Mouse (Mus musculus): ENCODE data around the gene Chmp4b. TPM values are rescaled to one million over a fixed set of nuclear protein-coding genes. Genes with fewer than 3 reads are reported as not detected.

Chmp4b gene
- polyA plus RNA-seq, 1 experiment from 2014 or later: 461 TPM

GRCm38 (mm10) chr2:154632203-154632780, 19.2 kb upstream of the Chmp4b start:
- Histone ChIP-seq H3K4me3 (ENCODE audit: inconsistent target) (no peak overlapping the region), H3K27ac (no peak overlapping the region), H3K36me3 (ENCODE audit: inconsistent target) (no peaks in the 10 kb centered on the region), H3K79me2 (ENCODE audit: inconsistent target) (no peaks in the 10 kb centered on the region)
- whole genome bisulfite sequencing (ENCODE audit: missing documents): 95% methylated on average over 15 of the region's 16 CpGs

- Histone ChIP-seq H3K4me3 (ENCODE audit: inconsistent target) (no peak overlapping the region), H3K36me3 (ENCODE audit: inconsistent target) (peaks cover 6% of the 10 kb centered on the region), H3K27ac (no peak overlapping the region), H3K79me2 (ENCODE audit: inconsistent target) (no peaks in the 10 kb centered on the region)
- 100% methylated on average over 5 of the region's 5 CpGs for WGBS (ENCODE audit: missing documents)
Observed at GRCm38 (mm10) chr2:154633039-154633742, 18.3 kb upstream of the Chmp4b start.

- Histone ChIP-seq H3K27ac (no peak overlapping the region), H3K79me2 (ENCODE audit: inconsistent target) (no peaks in the 10 kb centered on the region), H3K36me3 (ENCODE audit: inconsistent target) (peaks cover 10% of the 10 kb centered on the region), H3K4me3 (ENCODE audit: inconsistent target) (no peak overlapping the region)
- 96% methylated on average over 9 of the region's 9 CpGs for WGBS (ENCODE audit: missing documents)
Observed at GRCm38 (mm10) chr2:154633876-154634644, 17.4 kb upstream of the Chmp4b start.

- no peak overlapping the region for H3K4me3 ChIP-seq (ENCODE audit: inconsistent target)
- 100% methylated on average over 2 of the region's 2 CpGs for WGBS (ENCODE audit: missing documents)
- no peak overlapping the region for H3K27ac ChIP-seq
- no peaks in the 10 kb centered on the region for H3K79me2 ChIP-seq (ENCODE audit: inconsistent target)
- H3K36me3 ChIP-seq (ENCODE audit: inconsistent target): peaks cover 10% of the 10 kb centered on the region
Observed at GRCm38 (mm10) chr2:154635826-154636225, 15.7 kb upstream of the Chmp4b start.

- no peak overlapping the region for H3K27ac ChIP-seq
- no peak overlapping the region for H3K4me3 ChIP-seq (ENCODE audit: inconsistent target)
- H3K79me2 ChIP-seq (ENCODE audit: inconsistent target): no peaks in the 10 kb centered on the region
- H3K36me3 ChIP-seq (ENCODE audit: inconsistent target): peaks cover 10% of the 10 kb centered on the region
- WGBS (ENCODE audit: missing documents): 95% methylated on average over 2 of the region's 3 CpGs
Observed at GRCm38 (mm10) chr2:154638521-154638920, 13.0 kb upstream of the Chmp4b start.

GRCm38 (mm10) chr2:154639115-154639514, 12.4 kb upstream of the Chmp4b start:
- Histone ChIP-seq H3K4me3 (ENCODE audit: inconsistent target) (no peak overlapping the region), H3K36me3 (ENCODE audit: inconsistent target) (peaks cover 10% of the 10 kb centered on the region), H3K27ac (no peak overlapping the region), H3K79me2 (ENCODE audit: inconsistent target) (no peaks in the 10 kb centered on the region)
- 99% methylated on average over 4 of the region's 4 CpGs for WGBS (ENCODE audit: missing documents)

GRCm38 (mm10) chr2:154641176-154641575, 10.3 kb upstream of the Chmp4b start:
- 93% methylated on average over 8 of the region's 8 CpGs for WGBS (ENCODE audit: missing documents)
- Histone ChIP-seq H3K4me3 (ENCODE audit: inconsistent target) (no peak overlapping the region), H3K36me3 (ENCODE audit: inconsistent target) (peaks cover 10% of the 10 kb centered on the region), H3K27ac (no peak overlapping the region), H3K79me2 (ENCODE audit: inconsistent target) (no peaks in the 10 kb centered on the region)

- Histone ChIP-seq H3K79me2 (ENCODE audit: inconsistent target) (no peaks in the 10 kb centered on the region), H3K36me3 (ENCODE audit: inconsistent target) (peaks cover 10% of the 10 kb centered on the region), H3K27ac (no peak overlapping the region), H3K4me3 (ENCODE audit: inconsistent target) (no peak overlapping the region)
- WGBS (ENCODE audit: missing documents): 97% methylated on average over 9 of the region's 9 CpGs
Observed at GRCm38 (mm10) chr2:154642005-154642459, 9.5 kb upstream of the Chmp4b start.

- 94% methylated on average over 6 of the region's 6 CpGs for WGBS (ENCODE audit: missing documents)
- H3K36me3 ChIP-seq (ENCODE audit: inconsistent target): peaks cover 8% of the 10 kb centered on the region
- no peak overlapping the region for H3K4me3 ChIP-seq (ENCODE audit: inconsistent target)
- H3K79me2 ChIP-seq (ENCODE audit: inconsistent target): no peaks in the 10 kb centered on the region
- no peak overlapping the region for H3K27ac ChIP-seq
Observed at GRCm38 (mm10) chr2:154642712-154643385, 8.7 kb upstream of the Chmp4b start.

- no peaks in the 10 kb centered on the region for H3K79me2 ChIP-seq (ENCODE audit: inconsistent target)
- H3K27ac ChIP-seq: no peak overlapping the region
- WGBS (ENCODE audit: missing documents): 81% methylated on average over 5 of the region's 5 CpGs
- H3K4me3 ChIP-seq (ENCODE audit: inconsistent target): no peak overlapping the region
- no peaks in the 10 kb centered on the region for H3K36me3 ChIP-seq (ENCODE audit: inconsistent target)
Observed at GRCm38 (mm10) chr2:154646634-154647033, 4.9 kb upstream of the Chmp4b start.

- Histone ChIP-seq H3K36me3 (ENCODE audit: inconsistent target) (no peaks in the 10 kb centered on the region), H3K4me3 (ENCODE audit: inconsistent target) (no peak overlapping the region), H3K27ac (no peak overlapping the region), H3K79me2 (ENCODE audit: inconsistent target) (no peaks in the 10 kb centered on the region)
- 36% methylated on average over 3 of the region's 3 CpGs for WGBS (ENCODE audit: missing documents)
Observed at GRCm38 (mm10) chr2:154648086-154648485, 3.4 kb upstream of the Chmp4b start.

GRCm38 (mm10) chr2:154650404-154650803, 1.1 kb upstream of the Chmp4b start:
- 89% methylated on average over 3 of the region's 3 CpGs for WGBS (ENCODE audit: missing documents)
- Histone ChIP-seq H3K36me3 (ENCODE audit: inconsistent target) (no peaks in the 10 kb centered on the region), H3K79me2 (ENCODE audit: inconsistent target) (no peaks in the 10 kb centered on the region), H3K27ac (no peak overlapping the region), H3K4me3 (ENCODE audit: inconsistent target) (no peak overlapping the region)

GRCm38 (mm10) chr2:154654976-154655375, 3.5 kb downstream of the Chmp4b start:
- H3K79me2 ChIP-seq (ENCODE audit: inconsistent target): peaks cover 29% of the 10 kb centered on the region
- WGBS (ENCODE audit: missing documents): 96% methylated on average over 12 of the region's 12 CpGs
- H3K27ac ChIP-seq: no peak overlapping the region
- no peaks in the 10 kb centered on the region for H3K36me3 ChIP-seq (ENCODE audit: inconsistent target)
- H3K4me3 ChIP-seq (ENCODE audit: inconsistent target): no peak overlapping the region

GRCm38 (mm10) chr2:154655878-154656414, 4.4 kb downstream of the Chmp4b start:
- H3K4me3 ChIP-seq (ENCODE audit: inconsistent target): no peak overlapping the region
- peak overlapping the region; percentile 38 for H3K27ac ChIP-seq
- WGBS (ENCODE audit: missing documents): 7% methylated on average over 2 of the region's 2 CpGs

More at GRCm38 (mm10) chr2:154655878-154656414, 4.4 kb downstream of the Chmp4b start:
- Histone ChIP-seq H3K79me2 (ENCODE audit: inconsistent target) (peaks cover 39% of the 10 kb centered on the region), H3K36me3 (ENCODE audit: inconsistent target) (0 out of 2 replicates have a peak, but pooled peaks cover 7% of the 10 kb centered on the region)

Measured in macrophage (primary cell).